Comparison of ENCODE assay signal across 10 mouse cellular contexts in genomic region chr10:28345196-28345681, GRCm38 (mm10).
DNase-seq lines count a peak whose midpoint lies in the region; ATAC-seq lines count a peak whose summit lies in the region.
"Had no signal": no experiment of that assay in that cellular context is flagged by ENCODE, and none has a peak within 500 bp of the region (broad histone marks: within the 10 kb centered on the region; RNA-seq: fewer than 3 reads in every experiment).

No protein-coding gene starts in this region.

- H3K27me3 ChIP-seq in hindbrain, embryonic 14.5 days (ENCODE audit: control insufficient read depth, insufficient read depth, low read length), result no peaks in the 10 kb centered on the region

- no peak overlapping the region for H3K4me2 ChIP-seq in hindbrain, embryonic 14.5 days (replicated peaks)

- H3K9ac ChIP-seq in hindbrain, embryonic 14.5 days, result no peak overlapping the region

- peak; percentile 92 for ATAC-seq in hindbrain, embryonic 14.5 days (ENCODE audit: low FRiP score)
- ATAC-seq in erythroid progenitor cell, adult 5-6 weeks (replicated peaks; ENCODE audit: low FRiP score, poor library complexity, severe bottlenecking), result no peak

- DNase-seq in layer of hippocampus, adult 11-12 months (ENCODE audit: low spot score), result peak; percentile 7
- DNase-seq in layer of hippocampus, postnatal 25 days (ENCODE audit: extremely low spot score in 1 of 2, low spot score in 1 of 2), result no peak
- DNase-seq in brain, adult 2 months (ENCODE audit: low read depth, low spot score), result peak; percentile 87
- peak; percentile 87 to 88 for DNase-seq in cerebellum, postnatal 25 days
- DNase-seq in hindbrain, embryonic 14.5 days (ENCODE audit: low spot score), result peak; percentile 67
- no peak for DNase-seq in kidney, adult 11 months
- DNase-seq in left cerebral cortex, postnatal 25 days (ENCODE audit: low spot score in 2 of 2), result no peak
- DNase-seq: thymus, adult 18-20 months had no signal

- H3K4me1 ChIP-seq in hindbrain, embryonic 14.5 days (replicated peaks; ENCODE audit: control insufficient read depth, insufficient read depth, low read length), result no peaks in the 10 kb centered on the region
- H3K4me1 ChIP-seq: limb, embryonic 10.5 days had no signal

- 0 out of 2 replicates have a peak overlapping the region, but pooled peaks have one; percentile 3 for H3K27ac ChIP-seq in hindbrain, embryonic 14.5 days
- H3K27ac ChIP-seq: limb, embryonic 10.5 days had no signal

- no peak overlapping the region for H3K4me3 ChIP-seq in hindbrain, embryonic 14.5 days (replicated peaks; ENCODE audit: low read length)
- H3K4me3 ChIP-seq: limb, embryonic 10.5 days had no signal

- intact Hi-C loops in left cerebral cortex, postnatal 25 days (cut with DNase I), result no loop called here

- H3K9me3 ChIP-seq in hindbrain, embryonic 14.5 days (ENCODE audit: control insufficient read depth, low read length), result no peaks in the 10 kb centered on the region
- H3K9me3 ChIP-seq: limb, embryonic 10.5 days had no signal

- 64% methylated on average over 8 of the region's 8 CpGs for WGBS in hindbrain, embryonic 14.5 days

- H3K36me3 ChIP-seq in hindbrain, embryonic 14.5 days (replicated peaks; ENCODE audit: control insufficient read depth, insufficient read depth), result no peaks in the 10 kb centered on the region
- H3K36me3 ChIP-seq: limb, embryonic 10.5 days had no signal

Comparison
In these comparisons a context has a peak if more than half of its experiments do, and no peak if none do; other contexts are left out.
1. DNase-seq: peak in layer of hippocampus, adult 11-12 months (single experiment), brain, adult 2 months (single experiment), cerebellum, postnatal 25 days (2 of 2) and hindbrain, embryonic 14.5 days (single experiment); none in layer of hippocampus, postnatal 25 days (0 of 2), kidney, adult 11 months (single experiment) and left cerebral cortex, postnatal 25 days (0 of 2).